Mouse (Mus musculus): ENCODE measurements around the gene Tab1.
A peak's percentile ranks its signal among the peaks of the same experiment; 100 is the strongest.

Tab1 gene

GRCm38 (mm10) chr15:80132993-80133586 lies at the start of gene Tab1:
Gene Tab1 (plus strand): TSS chr15:80133127.
- DNase-seq (ENCODE audit: low spot score), result peak; percentile 93

- peak; percentile 99 for DNase-seq (ENCODE audit: low spot score)
These were observed 49.6 kb upstream of the Tab1 start for GRCm38 (mm10) chr15:80083276-80083731.

- no peak for DNase-seq (ENCODE audit: low spot score)
These were observed 49.2 kb upstream of the Tab1 start for GRCm38 (mm10) chr15:80083740-80084139.

DNA sequence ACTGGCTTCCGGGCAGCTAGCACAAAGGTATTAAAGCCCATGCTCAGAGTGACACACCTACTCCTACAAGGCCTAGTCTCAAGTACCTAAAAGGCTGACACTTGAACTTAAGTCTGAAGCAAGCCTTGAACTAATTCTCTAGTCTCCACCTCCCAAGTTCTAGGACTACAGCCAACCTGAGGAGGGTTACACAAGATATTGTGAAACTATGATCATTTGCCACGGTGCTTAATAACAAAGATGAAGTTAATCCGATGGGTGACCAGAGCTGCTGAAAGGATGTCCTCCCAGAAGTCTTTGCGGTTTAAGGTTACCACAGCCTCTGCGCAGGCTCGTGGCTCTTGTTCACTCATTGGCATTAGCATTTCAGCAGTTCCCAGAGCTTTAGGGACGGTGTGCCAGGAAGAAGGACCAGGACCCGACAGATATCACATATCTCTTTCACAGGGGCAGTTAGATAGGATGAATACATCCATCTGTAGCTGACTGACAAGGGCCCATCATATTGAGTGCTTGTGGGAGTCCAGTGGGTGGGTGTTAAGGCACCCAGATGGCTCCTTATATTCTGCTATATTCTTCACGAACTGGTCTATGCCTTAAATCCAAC lies 45.4 kb upstream of the Tab1 start:
- no peak for DNase-seq (ENCODE audit: low spot score)

DNA sequence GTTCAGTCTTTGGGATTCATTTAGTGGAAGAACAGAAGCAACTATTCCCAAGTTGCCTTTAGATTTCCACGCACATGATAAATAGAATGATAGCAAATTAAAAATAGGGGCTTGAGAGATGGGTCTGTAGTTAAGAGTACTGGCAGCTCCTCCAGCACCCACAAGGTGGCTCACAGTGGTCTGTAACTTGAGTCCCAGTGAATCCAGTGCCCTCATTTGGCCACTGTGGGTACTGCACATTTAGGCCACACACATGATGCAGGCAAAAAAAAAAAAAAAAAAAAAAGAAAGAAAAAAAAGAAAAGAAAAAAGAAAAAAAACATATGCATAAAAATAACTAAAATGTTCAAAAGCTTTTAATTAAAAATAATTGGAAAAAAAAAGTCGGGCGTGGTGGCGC lies 44.3 kb upstream of the Tab1 start:
- DNase-seq (ENCODE audit: low spot score), result peak; percentile 88

DNA sequence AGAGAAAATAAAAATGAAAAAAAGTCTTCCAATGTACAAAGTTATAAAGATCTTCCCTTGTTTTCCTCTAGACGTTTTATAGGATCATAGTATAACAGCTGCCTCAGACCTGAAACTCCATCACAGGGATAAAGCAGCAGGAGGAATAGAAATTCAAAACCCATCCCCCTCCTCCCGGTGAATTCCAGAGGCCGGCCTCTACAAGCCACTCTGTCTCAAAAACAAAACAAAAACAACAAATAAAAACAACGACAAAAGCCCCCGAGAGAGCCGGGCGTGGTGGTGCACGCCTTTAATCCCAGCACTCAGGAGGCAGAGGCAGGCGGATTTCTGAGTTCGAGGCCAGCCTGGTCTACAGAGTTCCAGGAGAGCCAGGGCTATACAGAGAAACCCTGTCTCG lies 42.8 kb upstream of the Tab1 start:
- DNase-seq (ENCODE audit: low spot score), result no peak

GRCm38 (mm10) chr15:80090741-80091120 lies 42.2 kb upstream of the Tab1 start:
- DNase-seq (ENCODE audit: low spot score), result no peak

DNA sequence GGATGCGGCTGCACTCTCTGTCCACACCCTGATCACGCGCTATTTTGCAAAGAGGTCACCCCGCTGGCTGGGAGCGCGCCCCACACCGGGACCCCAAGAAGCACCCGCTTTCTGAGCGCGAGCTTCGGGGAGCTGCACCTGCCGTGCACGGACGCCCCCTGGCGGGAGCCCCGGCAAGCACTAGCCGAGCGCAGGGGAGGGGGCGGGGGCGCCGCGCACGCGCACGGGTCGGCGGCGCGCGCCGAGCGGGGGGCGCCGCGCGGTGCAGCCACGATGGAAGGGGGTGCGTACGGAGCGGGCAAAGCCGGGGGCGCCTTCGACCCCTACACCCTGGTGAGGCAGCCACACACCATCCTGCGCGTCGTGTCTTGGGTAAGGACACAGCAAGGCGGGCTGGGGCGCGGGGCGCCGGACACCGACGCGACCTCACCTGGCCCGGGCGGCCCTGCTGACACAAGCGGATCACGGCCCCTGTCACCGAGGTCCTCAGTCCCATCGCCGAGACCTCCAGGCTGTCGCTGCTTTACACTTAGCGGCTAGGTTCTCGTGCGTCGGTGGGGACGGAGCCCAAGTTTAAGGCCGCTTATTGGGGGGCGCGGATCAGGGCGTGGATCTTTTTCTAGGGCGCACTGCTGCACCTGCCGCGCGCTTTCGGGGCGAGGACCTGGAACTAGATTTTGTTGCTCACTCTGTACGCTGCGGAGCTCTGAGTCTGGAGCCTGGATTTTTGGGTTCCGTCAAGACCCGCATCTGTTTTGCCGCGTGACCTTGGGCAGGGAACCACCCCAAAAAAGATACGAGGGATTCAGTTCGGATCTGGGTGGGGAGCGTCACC lies 41.6 kb upstream of the Tab1 start, which contains the start of the genes Syngr1 and Rpl3:
Syngr1 (plus strand) TSS at position 214 of the 835 bp plus-strand sequence.
Rpl3 (minus strand) TSS at position 748 of the 835 bp plus-strand sequence.
- peak; percentile 73 for DNase-seq (ENCODE audit: low spot score)

DNA sequence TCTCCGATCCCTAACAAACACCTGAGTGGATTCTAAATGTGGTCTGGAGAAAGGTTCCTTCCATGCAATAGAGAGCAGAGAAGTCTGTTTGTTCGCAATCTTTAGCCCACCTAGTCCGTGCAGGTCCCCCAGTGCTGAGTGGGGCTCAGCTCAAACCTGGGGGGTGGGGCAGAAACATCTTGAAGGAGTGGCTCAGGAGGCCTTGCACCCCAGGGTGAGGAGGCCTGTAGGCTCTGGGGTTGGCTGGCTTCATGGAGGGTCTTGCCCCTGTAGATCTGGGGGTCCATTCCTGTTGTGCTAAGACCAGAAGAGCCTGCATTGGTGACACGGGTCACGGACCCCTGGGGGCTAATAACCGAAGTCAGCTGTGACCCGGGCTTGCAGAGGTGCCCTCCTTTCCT lies 40.9 kb upstream of the Tab1 start:
- DNase-seq (ENCODE audit: low spot score), result no peak

GRCm38 (mm10) chr15:80092599-80092998 lies 40.3 kb upstream of the Tab1 start:
- DNase-seq (ENCODE audit: low spot score), result no peak

DNA sequence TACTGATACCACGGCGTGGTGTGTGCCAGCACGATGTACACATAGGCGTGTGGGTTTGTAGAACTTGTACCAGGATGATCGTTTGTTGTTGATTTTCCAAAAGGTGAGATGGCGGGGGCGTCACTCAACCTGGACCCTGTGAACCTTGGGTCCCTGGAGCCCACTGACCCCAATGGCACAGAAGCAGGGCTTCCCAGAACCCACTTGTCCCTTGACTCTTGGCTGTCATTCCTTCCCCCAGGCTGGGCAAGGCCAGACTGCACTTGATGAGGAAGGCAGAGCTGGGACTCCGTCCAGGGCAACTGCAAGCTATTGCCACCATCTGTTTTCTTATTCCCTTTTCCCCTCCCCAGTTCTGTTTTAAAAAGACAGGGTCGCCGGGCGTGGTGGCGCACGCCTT lies 38.7 kb upstream of the Tab1 start:
- no peak for DNase-seq (ENCODE audit: low spot score)

DNA sequence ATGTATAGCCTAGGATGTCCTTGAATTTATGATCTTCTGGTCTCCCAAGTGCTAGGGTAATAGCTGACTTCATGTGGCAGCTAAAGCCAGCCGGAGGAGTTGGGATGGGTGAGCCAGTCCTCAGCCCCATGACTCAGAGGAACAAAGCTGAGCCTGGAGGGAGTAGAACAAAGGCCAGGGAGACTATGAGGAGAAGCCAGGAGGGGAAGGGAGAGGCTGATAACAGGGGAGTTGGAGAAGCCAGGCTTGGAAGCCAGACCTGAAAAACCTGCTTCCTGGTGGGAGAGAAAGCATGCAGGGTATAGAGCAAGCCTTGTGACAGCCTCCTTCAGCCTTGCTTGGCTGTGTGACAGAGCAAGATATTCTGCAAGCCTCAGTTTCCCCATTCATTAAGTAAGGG lies 37.3 kb upstream of the Tab1 start:
- no peak for DNase-seq (ENCODE audit: low spot score)

GRCm38 (mm10) chr15:80096406-80096805 lies 36.5 kb upstream of the Tab1 start:
- DNase-seq (ENCODE audit: low spot score), result no peak

DNA sequence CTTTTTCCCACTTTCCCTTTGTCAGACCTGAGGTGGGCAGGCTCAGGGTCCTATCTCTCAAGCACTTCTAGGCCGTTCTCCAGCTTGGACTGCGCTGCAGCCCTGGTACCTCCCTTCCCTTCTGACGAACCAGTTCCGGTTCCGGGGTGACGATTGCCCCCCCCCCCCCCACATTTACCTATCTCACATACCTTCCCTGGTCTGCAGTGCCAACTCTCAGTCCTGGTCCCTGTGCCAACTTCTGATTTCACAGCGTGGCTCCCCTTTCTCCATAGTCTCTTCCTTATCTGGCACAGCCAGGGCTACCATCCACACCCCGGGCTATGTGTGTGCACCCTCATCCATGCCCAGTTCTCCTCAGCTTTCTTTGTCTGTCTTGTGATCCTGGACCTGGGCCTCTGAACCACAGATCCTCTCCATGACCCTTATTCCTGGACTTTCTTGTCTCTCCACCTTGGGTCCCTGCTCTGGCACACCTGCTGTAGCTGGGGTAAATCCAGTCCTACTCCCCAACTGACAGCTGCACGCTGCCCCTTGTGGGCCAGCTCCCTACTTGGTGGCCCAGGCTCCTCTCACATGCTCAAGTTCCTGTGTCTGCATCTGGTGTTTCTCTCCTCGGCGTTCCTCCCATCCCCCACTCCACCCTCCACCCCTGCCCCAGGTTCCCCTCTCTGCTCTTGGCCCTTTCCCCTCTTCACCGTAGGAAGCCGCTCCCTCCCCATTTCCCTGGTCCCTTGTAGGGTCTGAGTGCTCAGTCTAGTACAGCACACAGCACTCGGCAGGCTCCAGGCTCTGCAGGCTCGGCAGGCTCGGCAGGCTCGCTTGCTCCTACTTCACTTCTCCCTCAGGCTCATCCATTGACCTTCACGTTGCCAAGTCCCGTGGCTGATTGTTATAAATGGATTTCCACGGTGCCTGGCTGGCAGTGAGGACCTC lies 35.7 kb upstream of the Tab1 start:
- no peak for DNase-seq (ENCODE audit: low spot score)

- DNase-seq (ENCODE audit: low spot score), result no peak
These were observed 34.9 kb upstream of the Tab1 start for GRCm38 (mm10) chr15:80097999-80098461.

GRCm38 (mm10) chr15:80098809-80099208 lies 34.1 kb upstream of the Tab1 start:
- no peak for DNase-seq (ENCODE audit: low spot score)

DNA sequence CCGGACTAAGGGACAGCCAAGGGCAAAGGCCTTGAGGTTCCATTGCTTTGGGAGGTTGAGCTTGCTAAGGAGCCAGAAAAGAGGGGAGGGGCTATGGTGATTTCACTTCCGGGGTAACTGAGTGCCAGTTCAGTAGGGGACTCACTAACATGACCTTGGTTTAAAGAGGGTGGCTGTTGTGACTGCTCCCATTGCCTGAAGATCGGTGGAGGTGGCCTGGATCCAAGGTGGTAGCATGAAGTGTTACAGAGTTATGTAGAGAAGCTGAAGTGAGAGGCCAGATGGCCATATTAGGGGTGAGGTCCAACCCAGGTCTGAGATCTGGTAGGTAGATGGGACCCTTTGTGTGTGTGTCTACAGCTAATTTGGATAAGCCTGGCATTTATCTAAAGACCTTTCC lies 33.5 kb upstream of the Tab1 start:
- DNase-seq (ENCODE audit: low spot score), result no peak

DNA sequence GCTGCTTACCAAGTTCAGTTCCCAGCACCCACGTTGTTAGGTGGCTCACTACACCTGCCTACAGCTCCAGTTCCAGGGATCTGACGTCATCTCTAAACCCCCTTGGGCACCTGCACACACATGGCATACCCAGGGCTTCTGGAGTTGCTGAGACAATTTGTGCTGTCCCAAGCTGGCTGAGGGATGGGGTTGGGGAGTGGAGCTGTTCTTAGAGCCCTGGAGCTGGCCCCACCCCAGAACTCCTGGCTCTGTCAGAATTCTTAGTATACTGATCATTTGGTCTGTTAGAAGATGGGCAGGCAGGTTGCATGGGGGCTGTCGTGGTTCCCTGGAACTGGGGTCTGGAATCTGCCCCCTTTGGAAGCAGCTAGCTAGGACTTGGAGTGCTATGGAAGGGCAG lies 32.7 kb upstream of the Tab1 start:
- no peak for DNase-seq (ENCODE audit: low spot score)

GRCm38 (mm10) chr15:80100871-80101270 lies 32.1 kb upstream of the Tab1 start:
- no peak for DNase-seq (ENCODE audit: low spot score)

DNA sequence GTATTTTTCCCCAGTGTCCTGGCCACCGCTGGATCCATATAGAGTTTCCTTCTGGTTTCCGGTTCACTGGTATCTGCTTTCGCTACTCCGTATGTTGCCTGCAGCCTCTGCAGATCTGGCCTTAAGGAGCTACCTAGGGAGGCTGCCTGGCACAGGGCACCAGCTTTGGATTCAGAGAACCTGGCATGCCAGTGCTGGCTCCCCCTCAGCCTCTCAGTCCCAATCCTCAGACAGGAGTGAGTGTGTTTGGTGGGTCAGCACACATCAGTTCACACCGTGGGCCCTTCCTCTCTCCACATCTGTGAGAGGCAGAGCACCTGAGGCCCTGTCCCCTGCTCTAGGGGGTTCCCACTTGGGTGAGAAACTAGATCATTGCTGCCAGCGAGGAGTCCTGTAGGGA lies 31.4 kb upstream of the Tab1 start:
- DNase-seq (ENCODE audit: low spot score), result no peak

GRCm38 (mm10) chr15:80102495-80102894 lies 30.4 kb upstream of the Tab1 start:
- DNase-seq (ENCODE audit: low spot score), result no peak

Data from T-cell, adult 2 months (primary cell).